Mouse (Mus musculus) kidney, adult 18-20 months (tissue): ENCODE results near the gene Dcp1b.
"Not testable (repeated sequence)": the region's sequence is repeated elsewhere in the genome, so short reads cannot be mapped to it uniquely, and the experiment has no call there.

Experiments used
- DNase-seq: peaks from one replicate; pipeline ENCODE4 v3.0.0; 2021

The Dcp1b gene

GRCm38 (mm10) chr6:119196382-119197305, 21.6 kb downstream of the Dcp1b start, which contains the start of gene Cacna1c:
TSS of gene Cacna1c (minus strand) at chr6:119196418.
- no peak for DNase-seq

GRCm38 (mm10) chr6:119198534-119199273, 23.7 kb downstream of the Dcp1b start:
- no peak for DNase-seq

DNA sequence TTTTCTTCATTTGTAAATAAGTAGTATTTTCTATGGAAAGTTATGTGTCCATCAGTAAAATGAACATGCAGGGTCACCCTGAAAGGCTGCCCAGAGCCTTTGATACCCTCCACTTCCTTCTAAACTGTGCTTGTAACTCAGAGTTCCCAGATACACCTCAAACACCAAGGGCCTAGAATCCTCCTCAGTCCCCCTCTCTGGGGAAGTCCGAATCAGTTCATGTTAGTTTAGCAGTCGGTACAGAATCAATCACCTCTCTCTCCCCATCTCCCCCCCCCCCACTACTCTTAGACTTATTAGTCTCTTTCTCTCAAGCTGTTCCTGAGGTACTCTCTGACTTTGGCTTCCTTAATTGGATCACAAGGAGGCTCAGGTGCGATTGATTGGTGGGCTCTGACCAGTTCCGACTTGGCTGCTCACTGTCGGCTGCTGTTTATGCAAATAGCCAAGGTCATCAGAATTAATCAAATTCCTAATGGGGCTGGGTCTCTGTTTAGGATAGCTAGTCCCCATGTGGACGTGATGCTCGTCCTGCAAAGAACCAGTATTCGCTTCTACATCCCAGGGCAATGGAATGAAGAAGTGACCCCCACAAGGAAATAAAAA, 24.3 kb downstream of the Dcp1b start:
- DNase-seq, result no peak

DNA sequence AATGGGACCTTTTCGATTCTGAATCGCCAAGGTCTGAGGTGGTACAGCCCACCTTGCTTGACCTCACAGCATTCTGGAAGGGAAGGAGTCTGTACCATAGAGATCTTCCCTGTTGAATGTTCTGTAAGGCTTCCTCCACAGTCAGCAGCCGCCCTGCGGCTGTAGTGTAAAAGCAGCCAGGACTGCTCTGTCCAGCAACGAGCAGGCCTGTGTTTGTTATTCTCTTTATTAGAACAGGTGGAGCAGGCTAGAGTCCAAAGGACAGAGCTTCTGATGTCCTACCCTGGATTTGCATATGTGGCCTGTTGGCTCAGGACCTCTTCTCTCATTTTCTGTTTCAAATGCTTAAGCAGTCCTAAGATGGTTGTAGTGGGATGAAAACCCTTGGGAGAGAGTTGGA, 25.3 kb downstream of the Dcp1b start:
- no peak for DNase-seq

- DNase-seq, result no peak
Measured at GRCm38 (mm10) chr6:119201575-119201974, 26.5 kb downstream of the Dcp1b start.

GRCm38 (mm10) chr6:119204286-119204685, 29.2 kb downstream of the Dcp1b start:
- no peak for DNase-seq

DNA sequence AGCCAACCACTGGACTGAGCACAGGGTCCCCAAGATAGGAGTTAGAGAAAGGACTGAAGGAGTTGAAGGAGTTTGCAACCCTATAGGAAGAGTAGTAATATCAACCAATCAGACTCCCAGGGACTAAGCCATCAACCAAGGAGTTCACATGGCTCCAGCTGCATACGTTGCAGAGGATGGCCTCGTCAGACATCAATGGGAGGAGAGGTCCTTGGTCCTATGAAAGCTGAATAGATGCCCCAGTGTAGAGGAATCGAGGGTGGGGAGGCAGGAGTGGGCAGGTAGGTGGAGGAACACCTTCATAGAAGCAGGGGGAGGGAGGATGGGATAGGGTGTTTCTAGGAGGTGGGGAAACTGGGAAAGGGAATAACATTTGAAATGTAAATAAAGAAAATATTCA, 29.9 kb downstream of the Dcp1b start:
- no peak for DNase-seq

- not testable (repeated sequence) for DNase-seq
Measured at GRCm38 (mm10) chr6:119206006-119206405, 31.0 kb downstream of the Dcp1b start.

- DNase-seq, result no peak
Measured at GRCm38 (mm10) chr6:119213375-119213774, 38.3 kb downstream of the Dcp1b start.

- no peak for DNase-seq
Measured at GRCm38 (mm10) chr6:119214190-119214589, 39.1 kb downstream of the Dcp1b start.

- no peak for DNase-seq
Measured at GRCm38 (mm10) chr6:119215040-119215613, 40.1 kb downstream of the Dcp1b start.

DNA sequence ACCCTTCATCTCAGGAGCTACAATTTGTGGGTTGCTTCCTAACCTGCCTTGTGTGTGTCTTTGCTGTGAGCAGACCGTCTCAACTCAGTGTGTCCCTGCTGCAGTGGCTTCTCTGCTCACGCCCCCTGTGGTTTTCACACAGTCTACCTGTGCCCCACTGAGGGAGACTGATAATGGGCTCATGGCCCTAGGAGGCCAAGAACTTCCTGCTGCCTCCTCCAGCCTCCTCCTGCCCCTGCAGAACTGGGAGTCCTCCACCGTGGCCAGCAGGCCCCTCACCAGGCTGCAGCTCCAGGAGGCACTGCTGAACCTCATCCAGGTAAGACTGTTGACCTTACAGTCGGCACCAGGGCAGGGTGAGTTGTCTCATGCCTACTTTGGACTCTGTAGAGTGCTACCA, 42.6 kb downstream of the Dcp1b start:
- DNase-seq, result no peak

DNA sequence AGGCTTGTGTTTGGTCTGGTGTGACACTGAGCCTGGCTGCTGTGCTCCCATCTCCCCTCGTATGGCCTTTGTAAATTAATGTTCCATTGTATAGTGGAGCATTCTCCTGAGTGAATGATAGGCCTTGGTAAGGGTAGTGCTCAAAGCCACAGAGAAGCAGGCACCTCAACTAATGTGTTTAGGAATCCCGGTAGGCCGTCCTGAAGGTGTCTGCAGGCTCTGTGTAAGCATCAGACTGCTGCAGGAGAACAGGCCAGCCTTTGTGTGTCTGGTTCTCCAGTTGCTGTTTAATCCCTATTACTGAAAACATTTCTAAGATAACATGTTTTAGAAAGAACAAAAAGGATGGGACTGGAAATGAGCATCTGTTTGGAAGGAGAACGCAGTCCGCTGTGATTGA, 43.5 kb downstream of the Dcp1b start:
- no peak for DNase-seq

DNA sequence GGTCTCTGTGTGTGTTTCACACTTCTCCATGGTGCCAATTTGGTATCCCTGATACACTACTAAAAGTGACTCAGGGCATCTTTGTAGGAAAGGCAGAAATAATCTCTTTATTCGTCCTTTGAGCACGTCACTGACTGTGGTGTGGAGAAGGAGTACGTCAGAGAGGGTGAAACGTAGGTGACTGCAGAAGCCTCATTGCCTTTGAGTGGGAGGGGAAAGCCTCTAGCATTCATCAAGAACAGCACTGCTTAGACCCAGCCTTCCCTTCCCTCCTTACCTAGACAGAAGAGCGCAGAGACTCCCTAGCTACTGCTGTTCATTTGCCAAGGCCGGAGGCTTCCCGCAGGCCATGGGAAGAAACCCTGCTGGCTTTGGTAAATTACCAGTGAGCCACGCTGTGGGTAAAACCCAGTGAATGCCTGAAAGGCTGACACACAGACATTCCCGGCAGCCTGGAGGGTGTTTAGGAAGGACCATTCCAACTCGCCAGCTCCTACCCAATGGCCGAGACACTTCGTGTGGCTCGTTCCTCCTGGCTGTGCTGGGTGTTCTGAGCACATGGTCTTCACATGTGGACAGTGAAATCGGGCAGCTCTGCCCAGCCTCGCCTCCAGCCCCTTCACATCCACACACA, 44.3 kb downstream of the Dcp1b start:
- no peak for DNase-seq

- DNase-seq, result peak; percentile 50
Measured at GRCm38 (mm10) chr6:119220297-119220696, 45.2 kb downstream of the Dcp1b start.

DNA sequence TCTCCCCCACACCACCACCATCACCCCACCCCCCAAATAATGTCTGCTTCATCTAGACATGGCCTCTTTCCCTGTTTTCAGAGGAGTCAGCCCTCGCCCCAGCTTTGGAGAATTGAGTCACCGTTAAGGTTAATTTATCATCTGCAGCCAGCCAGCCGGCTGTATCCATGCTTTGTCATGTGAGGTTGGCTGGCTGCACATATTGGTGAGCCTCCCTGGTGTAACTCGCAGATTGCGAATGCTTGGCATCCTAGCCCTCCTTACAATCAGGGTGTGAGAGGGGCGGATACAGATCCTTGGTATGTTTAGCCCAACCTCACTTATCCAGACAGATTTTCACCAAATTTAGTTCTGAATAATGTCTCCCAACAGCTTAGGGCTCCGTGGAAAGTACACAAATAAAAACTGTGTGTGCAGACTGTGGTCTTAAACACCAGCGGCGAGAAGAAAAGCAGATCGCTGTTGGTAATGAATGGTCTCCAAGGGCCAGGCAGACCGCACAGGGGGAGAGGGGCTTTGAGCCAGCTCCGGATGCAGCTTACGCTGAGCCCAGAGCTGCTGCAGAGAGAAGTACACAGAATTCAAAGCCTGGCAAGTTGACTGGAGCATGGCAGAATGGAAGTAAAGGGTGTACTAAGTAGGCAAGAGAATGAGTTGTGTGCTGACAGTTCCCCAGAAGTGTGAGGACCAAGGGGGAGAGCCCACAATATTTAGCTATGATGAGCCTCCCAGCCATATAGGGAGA, 49.6 kb downstream of the Dcp1b start:
- no peak for DNase-seq

GRCm38 (mm10) chr6:119225226-119225625, 50.2 kb downstream of the Dcp1b start:
- no peak for DNase-seq

GRCm38 (mm10) chr6:119225731-119226130, 50.7 kb downstream of the Dcp1b start:
- DNase-seq, result no peak

GRCm38 (mm10) chr6:119227001-119227400, 51.9 kb downstream of the Dcp1b start:
- DNase-seq, result no peak

- no peak for DNase-seq
Measured at GRCm38 (mm10) chr6:119228861-119229603, 54.0 kb downstream of the Dcp1b start.

- DNase-seq, result no peak
Measured at GRCm38 (mm10) chr6:119233066-119233465, 58.0 kb downstream of the Dcp1b start.
